Mouse (Mus musculus) liver, adult (tissue): Measurements from ENCODE around the gene Ctse.

Experiments
- GATA4 ChIP-seq: IDR thresholded peaks from 2 replicates; pipeline ENCODE4 v1.6.1; 2014; ENCODE audit warnings: mild to moderate bottlenecking, low read length; ENCODE audit not compliant: insufficient replicate concordance

The Ctse gene

GRCm38 (mm10) chr1:131712386-131712785 is 74.3 kb downstream of the Ctse start:
- TF ChIP-seq GATA4, result no peak

- no peak for TF ChIP-seq GATA4
These were observed 76.6 kb downstream of the Ctse start for GRCm38 (mm10) chr1:131714388-131715337.

GRCm38 (mm10) chr1:131718952-131719694 is 81.0 kb downstream of the Ctse start:
- TF ChIP-seq GATA4, result no peak

- TF ChIP-seq GATA4, result no peak
These were observed 83.9 kb downstream of the Ctse start for GRCm38 (mm10) chr1:131721989-131722388.

GRCm38 (mm10) chr1:131723549-131723948 is 85.4 kb downstream of the Ctse start:
- TF ChIP-seq GATA4, result no peak
